ENCODE assay signal across 10 mouse cellular contexts in the genomic region with DNA sequence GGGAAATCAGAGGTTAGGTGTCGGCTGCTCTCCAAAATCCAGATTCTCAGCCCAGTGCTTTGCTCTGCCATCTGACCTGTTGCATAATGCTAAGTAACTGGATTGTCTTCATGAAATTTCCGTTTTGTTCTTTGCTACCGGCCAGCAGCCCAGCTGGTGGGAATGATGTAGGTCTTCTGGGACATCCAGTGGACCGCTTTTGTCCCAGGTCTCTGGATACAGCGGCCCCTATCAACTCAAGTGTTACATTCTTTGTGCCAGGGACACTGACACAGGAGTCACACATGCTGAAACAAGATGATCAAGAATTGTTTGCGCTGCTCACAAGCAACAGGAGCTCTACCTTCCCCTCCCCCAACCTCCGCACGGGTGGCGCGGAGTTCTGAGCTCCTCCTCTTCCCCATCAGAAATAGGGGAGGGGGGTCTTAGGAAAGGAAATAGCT. TPM values are rescaled to one million over a fixed set of nuclear protein-coding genes. Genes with fewer than 3 reads are reported as not detected.
A peak's percentile ranks its signal among the peaks of the same experiment; 100 is the strongest.
DNase-seq lines count a peak whose midpoint lies in the region; ATAC-seq and TF ChIP-seq lines count a peak whose summit lies in the region.
"Had no signal": no experiment of that assay in that cellular context is flagged by ENCODE, and none has a peak within 500 bp of the region (broad histone marks: within the 10 kb centered on the region; RNA-seq: fewer than 3 reads in every experiment).

No protein-coding gene starts in this region.

- H3K4me3 ChIP-seq in liver, adult 2 months (ENCODE audit: insufficient read depth, low read depth, low read length), result peak overlapping the region; percentile 62; the same call in 1 of the 2 replicates
- H3K4me3 ChIP-seq in forebrain, embryonic 13.5 days, result peak overlapping the region; percentile 62
- peak overlapping the region; percentile 61 for H3K4me3 ChIP-seq in hindbrain, embryonic 11.5 days (ENCODE audit: low read depth, low read length)
- H3K4me3 ChIP-seq in lung, embryonic 16.5 days (ENCODE audit: low read length), result peak overlapping the region; percentile 73

- peak overlapping the region; percentile 98 for H3K4me2 ChIP-seq in forebrain, embryonic 13.5 days
- peak overlapping the region; percentile 96 for H3K4me2 ChIP-seq in hindbrain, embryonic 11.5 days (replicated peaks; ENCODE audit: low read depth, low read length)
- H3K4me2 ChIP-seq in lung, embryonic 16.5 days (ENCODE audit: low read depth, low read length), result peak overlapping the region; percentile 77

- H3K4me1 ChIP-seq in liver, adult 2 months (ENCODE audit: control insufficient read depth, insufficient read depth, low read length), result peaks cover 2% of the 10 kb centered on the region; the same call in 1 of the 2 replicates
- peaks cover 35% of the 10 kb centered on the region for H3K4me1 ChIP-seq in forebrain, embryonic 13.5 days
- peaks cover 4% of the 10 kb centered on the region; the same call in 1 of the 2 replicates for H3K4me1 ChIP-seq in hindbrain, embryonic 11.5 days (replicated peaks; ENCODE audit: control insufficient read depth, insufficient read depth, low read length)
- peaks cover 41% of the 10 kb centered on the region for H3K4me1 ChIP-seq in lung, embryonic 16.5 days (replicated peaks; ENCODE audit: control insufficient read depth, insufficient read depth, low read length)

- no peaks in the 10 kb centered on the region for H3K9me3 ChIP-seq in forebrain, embryonic 13.5 days (replicated peaks)
- H3K9me3 ChIP-seq in hindbrain, embryonic 11.5 days (ENCODE audit: control insufficient read depth, low read length), result no peaks in the 10 kb centered on the region
- H3K9me3 ChIP-seq in lung, embryonic 16.5 days (ENCODE audit: control insufficient read depth, low read length), result no peaks in the 10 kb centered on the region

- no peaks in the 10 kb centered on the region for H3K79me2 ChIP-seq in liver, adult 2 months (ENCODE audit: control insufficient read depth, insufficient read depth, low read length)

- no peak for TF ChIP-seq POLR2A in liver, adult 2 months (IDR thresholded peaks at IDR 0.05; ENCODE audit: extremely low read depth, insufficient read depth, low read length)

- DNase-seq in liver, adult 2 months (ENCODE audit: extremely low read depth, low read depth, low spot score), result no peak
- no peak for DNase-seq in liver
- DNase-seq in hindbrain, embryonic 11.5 days (ENCODE audit: low spot score), result peak; percentile 73
- no peak for DNase-seq in cerebellum, adult 11-12 months
- no peak for DNase-seq in left cerebral cortex, adult 11 months (ENCODE audit: low spot score)

- no peak; the same call in 1 of the 2 replicates for ATAC-seq in forebrain, embryonic 13.5 days
- ATAC-seq in hindbrain, embryonic 11.5 days (ENCODE audit: low FRiP score), result no peak
- peak; percentile 29 for ATAC-seq in lung, embryonic 16.5 days (ENCODE audit: low read depth)
- ATAC-seq in frontal cortex, adult (ENCODE audit: low TSS enrichment), result no peak
- ATAC-seq: Patski had no signal

- peaks cover 1% of the 10 kb centered on the region; the same call in 1 of the 2 replicates for H3K36me3 ChIP-seq in liver, adult 2 months (ENCODE audit: control insufficient read depth, insufficient read depth, low read length)
- H3K36me3 ChIP-seq in forebrain, embryonic 13.5 days (ENCODE audit: poor library complexity, severe bottlenecking), result peaks cover 12% of the 10 kb centered on the region
- no peaks in the 10 kb centered on the region for H3K36me3 ChIP-seq in hindbrain, embryonic 11.5 days (ENCODE audit: control insufficient read depth, insufficient read depth, low read length)
- no peaks in the 10 kb centered on the region for H3K36me3 ChIP-seq in lung, embryonic 16.5 days (ENCODE audit: control insufficient read depth, insufficient read depth, low read length)

- TF ChIP-seq CTCF in liver, adult 2 months (IDR thresholded peaks at IDR 0.05; ENCODE audit: low read depth, low read length), result no peak

- peak overlapping the region; percentile 24; the same call in 1 of the 2 replicates for H3K27ac ChIP-seq in liver, adult 2 months (replicated peaks; ENCODE audit: insufficient read depth, low read depth, low read length)
- H3K27ac ChIP-seq in forebrain, embryonic 13.5 days, result peak overlapping the region; percentile 67
- no peak overlapping the region for H3K27ac ChIP-seq in hindbrain, embryonic 11.5 days (ENCODE audit: low read depth, low read length)
- H3K27ac ChIP-seq in lung, embryonic 16.5 days (ENCODE audit: low read length), result peak overlapping the region; percentile 95
- H3K27ac ChIP-seq: liver, embryonic 14.5 days had no signal

- peaks cover 4% of the 10 kb centered on the region; the same call in 1 of the 2 replicates for H3K27me3 ChIP-seq in liver, adult 2 months (ENCODE audit: control insufficient read depth, insufficient read depth, low read length)
- H3K27me3 ChIP-seq in forebrain, embryonic 13.5 days, result no peaks in the 10 kb centered on the region
- H3K27me3 ChIP-seq in hindbrain, embryonic 11.5 days (ENCODE audit: control insufficient read depth, insufficient read depth, low read length), result peaks cover 2% of the 10 kb centered on the region; the same call in 1 of the 2 replicates
- H3K27me3 ChIP-seq in lung, embryonic 16.5 days (ENCODE audit: control insufficient read depth, insufficient read depth, low read depth, low read length), result no peaks in the 10 kb centered on the region
- H3K27me3 ChIP-seq: Patski had no signal

- H3K9ac ChIP-seq in liver, adult 2 months (ENCODE audit: low read depth, low read length), result no peak overlapping the region
- H3K9ac ChIP-seq in forebrain, embryonic 13.5 days, result peak overlapping the region; percentile 73
- peak overlapping the region; percentile 75 for H3K9ac ChIP-seq in hindbrain, embryonic 11.5 days (ENCODE audit: low read depth, low read length)
- H3K9ac ChIP-seq in lung, embryonic 16.5 days (ENCODE audit: low read length), result peak overlapping the region; percentile 80
- H3K9ac ChIP-seq: liver, embryonic 14.5 days had no signal

- WGBS in liver, adult 2 months, result 23% methylated on average over 10 of the region's 10 CpGs
- WGBS in forebrain, embryonic 13.5 days, result 3% methylated on average over 10 of the region's 10 CpGs
- 4% methylated on average over 10 of the region's 10 CpGs for WGBS in hindbrain, embryonic 11.5 days
- WGBS in lung, embryonic 16.5 days, result 9% methylated on average over 10 of the region's 10 CpGs

RNA-seq across cellular contexts. Expression of gene Mrc2, which starts 0.7 kb away (rescaled TPM):
- 0.55 and 0.81 TPM in 2 replicates for total RNA-seq in liver, adult 2 months (2014; rRNA removed)
- 0.91 and 1.1 TPM in 2 replicates for polyA plus RNA-seq in liver, adult 2 months (2012; rRNA removed)
- 4.5 and 6.3 TPM in 2 replicates for polyA plus RNA-seq in forebrain, embryonic 13.5 days (2015; fragmentation: Nextera tagmentation; extraction: Ambion mirVana)
- 6.6 and 7.2 TPM in 2 replicates for polyA plus RNA-seq in hindbrain, embryonic 11.5 days (2014; fragmentation: Nextera tagmentation; extraction: Ambion mirVana)
- 31.0 and 31.9 TPM in 2 replicates for polyA plus RNA-seq in lung, embryonic 16.5 days (2015; fragmentation: Nextera tagmentation; extraction: Ambion mirVana)
